Mouse (Mus musculus) hindbrain, embryonic 11.5 days (tissue): ENCODE measurements around the gene Smbd1. TPM values are rescaled to one million over a fixed set of nuclear protein-coding genes. Genes with fewer than 3 reads are reported as not detected.

Experiments used
- ATAC-seq: fragments of 200-750 bp; cut with Nextera tagmentation; 2 replicates; pipeline ENCODE4 v1.8.0; 2017; ENCODE audit warnings: mild to moderate bottlenecking, moderate TSS enrichment, moderate library complexity; ENCODE audit not compliant: low FRiP score
- DNase-seq: peaks from one replicate; pipeline ENCODE4 v3.0.0-alpha.2; 2015; ENCODE audit warnings: low spot score
- H3K27ac ChIP-seq: fragments of 300-500 bp; sonication (generic); 2 replicates; pipeline ENCODE4 v1.5.1; 2014; ENCODE audit warnings: mild to moderate bottlenecking, low read depth, low read length
- H3K27me3 ChIP-seq: fragments of 300-500 bp; sonication (generic); 2 replicates; pipeline ENCODE4 v1.6.1; 2014; ENCODE audit warnings: mild to moderate bottlenecking, low read length, moderate library complexity, mixed read lengths; ENCODE audit not compliant: control insufficient read depth, insufficient read depth
- H3K36me3 ChIP-seq: fragments of 300-500 bp; sonication (generic); 2 replicates; pipeline ENCODE4 v1.6.1; 2014; ENCODE audit warnings: mild to moderate bottlenecking, low read length, moderate library complexity, mixed read lengths; ENCODE audit not compliant: control insufficient read depth, insufficient read depth
- H3K4me1 ChIP-seq: fragments of 300-500 bp; sonication (generic); replicated peaks from 2 replicates; pipeline ENCODE4 v1.6.1; 2014; ENCODE audit warnings: low read length, mixed read lengths; ENCODE audit not compliant: control insufficient read depth, insufficient read depth
- H3K4me2 ChIP-seq: fragments of 300-500 bp; sonication (generic); replicated peaks from 2 replicates; pipeline ENCODE4 v1.6.1; 2014; ENCODE audit warnings: mild to moderate bottlenecking, low read depth, low read length
- H3K4me3 ChIP-seq: fragments of 300-500 bp; sonication (generic); 2 replicates; pipeline ENCODE4 v1.5.1; 2014; ENCODE audit warnings: low read depth, low read length
- H3K9ac ChIP-seq: fragments of 300-500 bp; sonication (generic); 2 replicates; pipeline ENCODE4 v1.6.1; 2014; ENCODE audit warnings: low read depth, low read length
- H3K9me3 ChIP-seq: fragments of 300-500 bp; sonication (generic); 2 replicates; pipeline ENCODE4 v1.6.1; 2016; ENCODE audit warnings: low read length; ENCODE audit not compliant: control insufficient read depth
- WGBS: fragments of 180-500 bp; shearing (Covaris S2); extraction: QIAGEN DNeasy Blood & Tissue Kit; methylation state at CpG from one replicate; pipeline ENCODE4 v1.1.7; 2014; 5-methylcytosine and 5-hydroxymethylcytosine counted together
- polyA plus RNA-seq: library from polyadenylated mRNA; unstranded; fragments of >200 nt; fragmentation: Nextera tagmentation; extraction: Ambion mirVana; gene quantifications from 2 replicates; pipeline ENCODE4 v1.2.1, GENCODE M21; 2014

The Smbd1 gene
- polyA plus RNA-seq, 1 experiment from 2014 or later = not detected

DNA sequence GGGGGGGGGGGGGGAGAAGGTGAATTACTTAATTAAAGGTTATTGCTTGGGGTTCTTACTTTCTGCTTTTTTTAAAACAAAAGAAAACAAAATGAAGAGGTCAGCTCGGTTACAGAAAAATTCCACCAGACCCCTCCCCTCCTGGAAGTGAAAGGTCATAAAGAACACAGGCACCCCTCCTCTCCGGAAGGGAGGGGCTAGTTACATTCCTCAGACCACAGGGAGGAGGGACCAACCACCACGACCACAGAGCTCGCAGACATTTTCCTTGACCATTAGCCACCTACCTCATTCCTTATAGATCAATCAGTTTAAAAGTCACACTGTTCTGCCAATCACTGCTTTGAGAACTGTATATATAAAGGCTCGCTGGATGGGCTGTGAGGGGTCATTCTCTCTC, 6.4 kb downstream of the Smbd1 start:
- Histone ChIP-seq H3K9me3 (no peaks in the 10 kb centered on the region), H3K27ac (no peak overlapping the region), H3K4me3 (no peak overlapping the region), H3K4me2 (no peak overlapping the region), H3K36me3 (no peaks in the 10 kb centered on the region), H3K9ac (no peak overlapping the region), H3K4me1 (no peaks in the 10 kb centered on the region), H3K27me3 (no peaks in the 10 kb centered on the region; the same call in 1 of the 2 replicates)
- 53% methylated on average over 5 of the region's 5 CpGs for WGBS
- DNase-seq (no peak), ATAC-seq (no peak)

DNA sequence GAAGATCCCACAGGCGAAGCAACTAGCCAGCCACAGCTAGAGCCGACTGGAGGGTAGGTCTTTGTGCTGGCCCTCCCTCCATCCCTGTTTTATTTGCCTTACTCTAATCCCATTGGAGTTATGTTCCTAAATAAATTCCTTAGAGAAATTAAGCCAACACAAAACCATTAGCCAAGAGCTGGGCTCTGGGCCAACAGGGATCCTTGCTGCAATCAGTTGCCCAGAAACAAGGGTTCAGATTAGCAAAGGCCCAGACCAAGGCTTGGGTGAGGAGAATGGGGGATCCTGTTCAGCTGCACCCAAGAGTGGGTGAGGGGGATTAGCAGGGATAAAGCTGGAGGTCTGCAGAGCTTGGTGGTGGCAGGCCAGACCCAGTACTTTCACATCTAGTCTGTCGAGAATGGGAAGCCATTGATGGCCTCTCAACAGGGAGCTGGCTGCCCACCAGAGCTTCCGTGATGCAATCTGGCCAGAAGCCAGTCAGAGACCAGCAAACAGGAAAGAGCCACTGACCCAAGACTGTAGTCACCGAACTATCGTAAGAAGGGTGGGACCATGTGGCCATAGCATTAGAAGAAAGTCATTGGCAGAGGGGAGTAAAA, 6.9 kb downstream of the Smbd1 start:
- 82% methylated on average over 6 of the region's 6 CpGs for WGBS
- Histone ChIP-seq H3K4me2 (no peak overlapping the region), H3K9me3 (no peaks in the 10 kb centered on the region), H3K4me3 (no peak overlapping the region), H3K27ac (no peak overlapping the region), H3K36me3 (no peaks in the 10 kb centered on the region), H3K27me3 (no peaks in the 10 kb centered on the region; the same call in 1 of the 2 replicates), H3K4me1 (no peaks in the 10 kb centered on the region), H3K9ac (no peak overlapping the region)
- ATAC-seq (no peak), DNase-seq (no peak)

DNA sequence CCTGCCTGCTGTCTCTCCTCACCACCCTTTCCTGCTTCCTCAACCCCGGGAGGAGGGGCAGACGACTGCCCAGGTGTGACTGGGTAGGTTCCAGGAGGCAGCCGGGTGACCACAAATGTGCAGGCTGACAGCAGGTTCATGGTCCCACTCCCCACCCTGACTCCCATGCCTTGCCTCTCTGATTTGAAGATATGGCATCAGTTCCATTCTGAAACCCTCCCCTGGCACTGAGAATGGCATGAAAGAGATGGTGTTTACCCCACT, 12.9 kb downstream of the Smbd1 start, which contains the start of gene Muc20:
Gene Muc20 (minus strand): TSS at position 10 of the 264 bp plus-strand sequence.
- Histone ChIP-seq H3K36me3 (no peaks in the 10 kb centered on the region), H3K27me3 (no peaks in the 10 kb centered on the region), H3K4me3 (no peak within 1 kb of the TSS), H3K9ac (no peak within 1 kb of the TSS), H3K9me3 (no peaks in the 10 kb centered on the region), H3K4me1 (no peaks in the 10 kb centered on the region), H3K27ac (no peak within 1 kb of the TSS), H3K4me2 (no peak within 1 kb of the TSS)
- WGBS = 75% methylated on average over 3 of the region's 3 CpGs
- DNase-seq (no peak), ATAC-seq (no peak)

DNA sequence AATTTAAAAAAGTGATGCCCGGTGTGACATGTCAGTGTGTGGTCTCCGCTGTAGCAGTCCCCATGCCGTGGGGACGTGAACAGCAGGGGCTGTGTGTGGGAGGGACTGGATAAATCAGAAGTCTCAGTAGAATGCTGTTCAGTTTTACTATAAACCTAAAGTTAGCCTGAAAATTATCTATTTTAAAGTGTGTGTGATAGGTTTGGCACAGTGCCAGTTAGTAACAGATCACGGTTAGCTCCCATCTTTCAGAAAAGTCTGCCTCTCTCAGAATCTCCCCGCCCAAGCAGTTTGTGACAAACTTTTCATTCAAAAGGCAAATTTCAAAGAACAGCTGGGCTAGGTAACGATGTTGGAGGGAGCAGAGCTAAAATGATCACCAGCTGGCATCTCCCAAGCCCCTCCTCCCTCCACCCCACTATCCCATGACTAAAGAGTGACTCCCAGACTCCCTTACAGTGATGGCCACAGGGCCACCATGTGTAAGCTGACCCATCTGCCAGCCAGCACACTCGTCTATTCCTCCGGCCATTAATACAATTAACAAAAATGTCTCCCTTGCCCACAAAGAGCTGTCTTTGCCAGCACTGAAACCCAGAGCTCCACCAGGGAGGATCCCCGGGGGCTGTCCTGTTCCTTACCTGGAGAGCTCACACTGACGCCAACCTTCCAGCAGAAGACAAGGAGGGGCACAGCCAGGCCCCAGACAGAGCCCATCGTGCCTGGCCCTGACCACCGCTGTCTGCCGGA, 13.4 kb downstream of the Smbd1 start:
- H3K9me3 ChIP-seq = no peaks in the 10 kb centered on the region
- no peak overlapping the region for H3K27ac ChIP-seq
- no peak overlapping the region for H3K4me2 ChIP-seq
- no peak overlapping the region for H3K4me3 ChIP-seq
- no peaks in the 10 kb centered on the region for H3K4me1 ChIP-seq
- H3K9ac ChIP-seq = no peak overlapping the region
- ATAC-seq = no peak
- WGBS = 77% methylated on average over 14 of the region's 14 CpGs
- H3K27me3 ChIP-seq = no peaks in the 10 kb centered on the region
- no peaks in the 10 kb centered on the region for H3K36me3 ChIP-seq
- no peak for DNase-seq

DNA sequence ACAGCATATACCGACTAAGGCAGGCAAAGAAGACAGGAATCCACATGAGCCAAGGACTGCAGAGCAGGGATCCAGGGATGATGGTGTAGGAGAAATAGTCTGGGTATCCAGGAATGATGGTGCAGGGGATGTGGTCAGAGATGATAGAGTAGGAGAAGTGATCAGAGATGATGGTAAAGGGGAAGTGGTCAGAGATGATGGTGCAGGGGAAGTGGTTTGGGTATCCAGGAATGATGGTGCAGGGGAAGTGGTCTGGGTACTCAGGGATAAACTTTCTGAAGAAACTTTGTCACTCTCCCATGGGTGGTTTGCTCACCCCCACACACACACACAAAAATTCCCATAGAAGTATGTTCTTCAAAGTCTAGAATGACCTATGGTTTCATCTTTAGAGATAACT, 15.1 kb downstream of the Smbd1 start:
- no peak overlapping the region for H3K27ac ChIP-seq
- no peak overlapping the region for H3K9ac ChIP-seq
- H3K4me3 ChIP-seq = no peak overlapping the region
- ATAC-seq = no peak
- no peaks in the 10 kb centered on the region for H3K4me1 ChIP-seq
- H3K4me2 ChIP-seq = no peak overlapping the region
- 85% methylated on average over 1 of the region's 1 CpGs for WGBS
- H3K36me3 ChIP-seq = no peaks in the 10 kb centered on the region
- H3K27me3 ChIP-seq = no peaks in the 10 kb centered on the region
- no peak for DNase-seq
- no peaks in the 10 kb centered on the region for H3K9me3 ChIP-seq

DNA sequence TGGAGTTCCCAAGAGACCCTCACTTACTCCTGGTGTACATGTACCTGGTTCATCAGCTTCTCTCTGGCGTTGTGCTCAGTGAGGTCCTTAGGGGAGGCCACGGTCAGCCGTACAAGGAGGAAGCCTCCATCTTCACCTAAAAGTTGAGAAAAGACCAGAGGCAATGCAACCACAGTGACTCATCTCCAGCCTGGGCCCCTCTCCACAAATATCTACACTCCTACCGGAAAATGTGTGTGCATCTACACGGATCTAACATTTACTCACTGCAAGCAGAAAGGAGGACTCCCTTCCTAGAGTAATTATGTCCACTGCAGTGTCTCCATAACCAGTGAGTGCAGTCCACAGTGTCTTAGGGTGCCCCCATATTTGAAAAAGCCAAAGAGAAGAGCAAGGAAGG, 20.2 kb downstream of the Smbd1 start:
- no peak overlapping the region for H3K27ac ChIP-seq
- no peak for DNase-seq
- no peak overlapping the region for H3K4me2 ChIP-seq
- no peak overlapping the region for H3K4me3 ChIP-seq
- no peaks in the 10 kb centered on the region for H3K36me3 ChIP-seq
- no peaks in the 10 kb centered on the region for H3K27me3 ChIP-seq
- no peak for ATAC-seq
- H3K4me1 ChIP-seq = no peaks in the 10 kb centered on the region
- H3K9me3 ChIP-seq = no peaks in the 10 kb centered on the region
- WGBS = 95% methylated on average over 5 of the region's 5 CpGs
- no peak overlapping the region for H3K9ac ChIP-seq

DNA sequence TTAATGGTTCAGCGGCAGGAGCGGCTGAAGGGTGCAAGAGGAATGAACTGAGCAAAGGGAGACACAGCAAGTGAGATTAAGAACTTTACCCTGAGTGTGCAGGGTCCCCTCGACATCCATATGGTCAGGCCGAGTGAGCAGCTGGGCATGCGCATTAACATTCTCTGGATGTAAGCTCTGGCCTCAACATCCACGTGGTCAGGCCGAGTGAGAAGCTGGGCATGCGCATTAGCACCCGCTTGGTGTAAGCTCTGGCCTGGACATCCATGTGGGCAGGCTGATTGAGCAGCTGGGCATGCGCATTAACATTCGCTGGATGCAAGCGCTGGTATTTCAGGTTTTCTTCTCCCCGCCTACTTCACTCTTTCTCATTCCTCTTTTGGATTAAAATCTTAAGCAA, 25.4 kb downstream of the Smbd1 start:
- Histone ChIP-seq H3K4me1 (no peaks in the 10 kb centered on the region), H3K27ac (no peak overlapping the region), H3K9me3 (no peaks in the 10 kb centered on the region), H3K27me3 (no peaks in the 10 kb centered on the region), H3K4me3 (no peak overlapping the region), H3K9ac (no peak overlapping the region), H3K4me2 (no peak overlapping the region), H3K36me3 (no peaks in the 10 kb centered on the region)
- 77% methylated on average over 13 of the region's 13 CpGs for WGBS
- DNase-seq (peak; percentile 48), ATAC-seq (peak; percentile 66; the same call in 1 of the 2 replicates)

DNA sequence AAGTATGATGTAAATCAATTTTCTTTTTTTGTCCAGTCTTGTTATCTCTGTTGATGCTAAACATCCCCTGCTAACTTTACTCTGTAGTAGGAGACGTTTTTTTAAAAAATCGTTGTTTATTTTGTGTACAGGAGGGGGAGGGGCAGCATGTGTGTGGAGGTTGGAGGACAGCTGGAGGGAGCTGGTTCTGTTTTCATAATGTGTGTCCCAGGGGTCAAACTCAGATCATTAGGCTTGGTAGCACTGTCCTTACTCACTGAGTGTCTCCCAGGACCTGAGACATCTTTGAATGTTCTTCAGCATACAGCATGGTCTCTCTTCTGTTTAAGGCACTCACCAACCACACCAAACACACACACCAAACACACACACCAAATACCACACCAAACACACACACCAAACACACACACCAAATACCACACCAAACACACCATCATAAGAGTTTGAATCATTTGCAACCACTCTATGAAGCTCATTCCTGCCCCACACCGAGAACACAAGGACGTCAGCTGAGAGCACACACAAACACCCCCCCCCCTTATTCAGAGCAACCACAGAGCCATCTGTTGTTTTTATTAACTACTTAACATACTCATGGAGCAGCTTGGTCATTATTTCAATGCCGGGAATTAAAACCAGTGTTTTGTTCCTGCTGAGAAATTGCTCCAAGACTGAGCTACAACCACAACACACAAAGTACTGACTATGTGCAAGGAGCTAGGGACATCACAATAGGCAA, 26.8 kb downstream of the Smbd1 start:
- H3K9me3 ChIP-seq = no peaks in the 10 kb centered on the region
- no peaks in the 10 kb centered on the region for H3K36me3 ChIP-seq
- no peak for ATAC-seq
- no peaks in the 10 kb centered on the region for H3K4me1 ChIP-seq
- H3K27me3 ChIP-seq = no peaks in the 10 kb centered on the region
- H3K4me3 ChIP-seq = no peak overlapping the region
- DNase-seq = peak; percentile 33
- H3K9ac ChIP-seq = no peak overlapping the region
- H3K4me2 ChIP-seq = no peak overlapping the region
- 62% methylated on average over 5 of the region's 5 CpGs for WGBS
- no peak overlapping the region for H3K27ac ChIP-seq

DNA sequence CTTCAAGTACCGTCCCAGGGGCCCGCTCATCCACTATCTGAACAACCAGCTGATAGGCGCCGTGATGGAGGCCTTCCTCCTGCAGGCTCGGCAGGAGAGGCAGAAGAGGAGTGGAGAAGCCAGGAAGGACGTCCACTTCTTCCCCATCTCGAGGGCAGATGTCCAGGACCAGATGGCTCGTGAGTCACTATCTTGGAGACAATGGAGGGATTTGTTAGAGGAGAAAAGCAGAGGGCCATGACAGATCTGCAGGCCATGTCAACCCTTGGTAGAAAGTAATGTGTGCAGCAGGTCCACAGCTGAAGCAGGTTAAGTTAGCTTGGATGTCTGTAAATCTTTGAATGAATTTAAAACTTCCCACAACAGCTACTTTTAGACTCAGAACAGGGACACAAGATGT, 31.3 kb downstream of the Smbd1 start:
- H3K9me3 ChIP-seq = no peaks in the 10 kb centered on the region
- DNase-seq (no peak), ATAC-seq (no peak)
- H3K4me1 ChIP-seq = no peaks in the 10 kb centered on the region
- WGBS = 58% methylated on average over 8 of the region's 8 CpGs
- H3K36me3 ChIP-seq = no peaks in the 10 kb centered on the region
- H3K4me2 ChIP-seq = no peak overlapping the region
- no peaks in the 10 kb centered on the region for H3K27me3 ChIP-seq
- H3K27ac ChIP-seq = no peak overlapping the region
- no peak overlapping the region for H3K4me3 ChIP-seq
- H3K9ac ChIP-seq = no peak overlapping the region
